Mouse (Mus musculus) kidney, embryonic 16.5 days (tissue): ENCODE results near the gene Vwa3a. TPM values are rescaled to one million over a fixed set of nuclear protein-coding genes. Genes with fewer than 3 reads are reported as not detected.

Experiments
- ATAC-seq: fragments of 200-750 bp; cut with Nextera tagmentation; 2 replicates; pipeline ENCODE4 v1.8.0; 2017; ENCODE audit warnings: moderate TSS enrichment; ENCODE audit not compliant: low FRiP score, low TSS enrichment
- H3K27ac ChIP-seq: fragments of 300-500 bp; sonication (generic); 2 replicates; pipeline ENCODE4 v1.5.1; 2014; ENCODE audit warnings: low read length
- H3K27me3 ChIP-seq: fragments of 300-500 bp; sonication (generic); 2 replicates; pipeline ENCODE4 v1.6.1; 2014; ENCODE audit warnings: low read length, control low read depth, mixed read lengths; ENCODE audit not compliant: insufficient read depth
- H3K36me3 ChIP-seq: fragments of 300-500 bp; sonication (generic); 2 replicates; pipeline ENCODE4 v1.6.1; 2014; ENCODE audit warnings: low read length, control low read depth, mixed read lengths; ENCODE audit not compliant: insufficient read depth
- H3K4me1 ChIP-seq: fragments of 300-500 bp; sonication (generic); 2 replicates; pipeline ENCODE4 v1.6.1; 2014; ENCODE audit warnings: low read length, control low read depth, mixed read lengths; ENCODE audit not compliant: insufficient read depth
- H3K4me2 ChIP-seq: fragments of 300-500 bp; sonication (generic); replicated peaks from 2 replicates; pipeline ENCODE4 v1.6.1; 2014; ENCODE audit warnings: low read depth, low read length
- H3K4me3 ChIP-seq: fragments of 300-500 bp; sonication (generic); 2 replicates; pipeline ENCODE4 v1.5.1; 2014; ENCODE audit warnings: mild to moderate bottlenecking, low read length
- H3K9ac ChIP-seq: fragments of 300-500 bp; sonication (generic); replicated peaks from 2 replicates; pipeline ENCODE4 v1.6.1; 2014; ENCODE audit warnings: low read length
- H3K9me3 ChIP-seq: fragments of 300-500 bp; sonication (generic); 2 replicates; pipeline ENCODE4 v1.6.1; 2016; ENCODE audit warnings: low read length, control low read depth
- WGBS: fragments of 180-500 bp; shearing (Covaris S2); extraction: QIAGEN DNeasy Blood & Tissue Kit; methylation state at CpG from one replicate; pipeline ENCODE4 v1.1.7; 2014; 5-methylcytosine and 5-hydroxymethylcytosine counted together
- polyA plus RNA-seq: library from polyadenylated mRNA; unstranded; fragments of >200 nt; fragmentation: Nextera tagmentation; extraction: Ambion mirVana; gene quantifications from 2 replicates; pipeline ENCODE4 v1.2.1, GENCODE M21; 2015

Gene Vwa3a
- polyA plus RNA-seq, 1 experiment from 2014 or later, result 0.11 TPM

DNA sequence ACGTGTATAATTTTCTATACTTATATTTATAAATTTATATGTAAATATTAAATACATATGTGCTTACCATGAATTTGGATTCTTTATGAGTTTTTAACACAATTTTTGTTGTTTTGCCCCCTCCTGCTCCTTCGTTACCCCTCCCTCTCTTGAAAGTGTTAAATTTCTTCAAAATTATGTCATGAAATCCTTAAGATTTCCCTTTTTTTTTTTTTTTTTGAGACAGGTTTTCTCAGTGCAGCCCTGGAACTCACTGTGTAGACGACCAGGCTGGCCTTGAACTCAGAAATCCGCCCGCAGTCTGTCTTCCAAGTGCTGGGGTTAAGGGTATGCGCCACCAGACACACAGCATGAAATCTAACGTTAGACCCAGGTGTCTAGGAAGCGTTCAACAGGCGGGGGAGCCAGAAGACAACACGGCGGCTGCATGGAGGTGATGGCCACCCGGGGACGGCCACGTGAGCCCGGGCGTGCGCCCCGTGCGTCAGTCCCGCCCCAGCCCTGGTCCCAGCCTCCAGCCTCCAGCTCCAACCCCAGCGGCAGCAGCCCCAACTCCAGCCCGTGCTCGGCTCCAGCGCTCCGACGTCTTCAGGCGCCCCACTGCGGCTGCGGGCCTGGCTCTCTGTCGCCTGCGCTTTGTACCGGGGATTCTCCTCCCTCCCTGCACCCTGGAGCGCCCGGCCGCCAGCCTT lies 103.4 kb downstream of the Vwa3a start, which contains the start of gene Eef2k:
Gene Eef2k, plus strand, starts transcription at position 487 of the 692 bp plus-strand sequence.
- ATAC-seq, result peak; percentile 95
- Histone ChIP-seq H3K9ac (peak within 1 kb of the TSS; percentile 96), H3K4me1 (peaks cover 12% of the 10 kb centered on the region; the same call in 1 of the 2 replicates), H3K27me3 (no peaks in the 10 kb centered on the region), H3K36me3 (no peaks in the 10 kb centered on the region), H3K4me3 (peak within 1 kb of the TSS; percentile 77), H3K4me2 (peak within 1 kb of the TSS; percentile 88), H3K9me3 (no peaks in the 10 kb centered on the region), H3K27ac (peak within 1 kb of the TSS; percentile 92)
- WGBS, result 3% methylated on average over 35 of the region's 35 CpGs

DNA sequence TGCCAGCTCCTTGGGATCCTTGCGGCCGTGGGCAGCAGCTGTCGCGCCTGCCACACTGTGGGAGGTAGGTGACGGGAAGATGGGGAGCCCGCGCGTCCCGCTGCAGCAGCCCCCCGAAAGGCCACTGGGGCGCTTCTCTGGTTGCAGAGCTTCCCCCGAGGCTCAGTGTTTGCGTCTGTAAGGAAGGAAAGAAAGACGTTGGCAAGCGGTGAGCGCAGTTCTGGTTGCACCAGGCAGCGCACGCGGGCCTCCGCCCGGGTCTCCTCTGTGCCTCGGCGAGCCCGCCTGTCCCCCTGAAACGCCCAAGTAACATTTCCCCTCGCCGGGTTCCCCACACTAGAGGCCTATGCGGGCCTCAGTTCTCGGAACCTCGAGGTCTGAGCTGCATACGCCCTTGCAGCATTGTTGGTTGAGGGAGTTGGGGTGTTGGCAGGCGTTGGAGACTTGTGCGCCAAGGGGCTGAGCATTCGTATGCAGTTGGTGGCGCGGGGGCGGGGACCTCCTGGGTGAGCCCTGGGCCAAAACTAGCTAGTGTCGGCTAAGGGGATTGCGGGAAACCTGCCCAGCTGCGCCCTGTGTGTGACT lies 104.0 kb downstream of the Vwa3a start:
- Histone ChIP-seq H3K9me3 (no peaks in the 10 kb centered on the region), H3K9ac (peak overlapping the region; percentile 96), H3K4me1 (peaks cover 12% of the 10 kb centered on the region; the same call in 1 of the 2 replicates), H3K27me3 (no peaks in the 10 kb centered on the region), H3K27ac (peak overlapping the region; percentile 92), H3K4me3 (peak overlapping the region; percentile 77), H3K4me2 (peak overlapping the region; percentile 88), H3K36me3 (no peaks in the 10 kb centered on the region)
- WGBS, result under 1% methylated on average over 40 of the region's 40 CpGs
- ATAC-seq, result peak; percentile 76

DNA sequence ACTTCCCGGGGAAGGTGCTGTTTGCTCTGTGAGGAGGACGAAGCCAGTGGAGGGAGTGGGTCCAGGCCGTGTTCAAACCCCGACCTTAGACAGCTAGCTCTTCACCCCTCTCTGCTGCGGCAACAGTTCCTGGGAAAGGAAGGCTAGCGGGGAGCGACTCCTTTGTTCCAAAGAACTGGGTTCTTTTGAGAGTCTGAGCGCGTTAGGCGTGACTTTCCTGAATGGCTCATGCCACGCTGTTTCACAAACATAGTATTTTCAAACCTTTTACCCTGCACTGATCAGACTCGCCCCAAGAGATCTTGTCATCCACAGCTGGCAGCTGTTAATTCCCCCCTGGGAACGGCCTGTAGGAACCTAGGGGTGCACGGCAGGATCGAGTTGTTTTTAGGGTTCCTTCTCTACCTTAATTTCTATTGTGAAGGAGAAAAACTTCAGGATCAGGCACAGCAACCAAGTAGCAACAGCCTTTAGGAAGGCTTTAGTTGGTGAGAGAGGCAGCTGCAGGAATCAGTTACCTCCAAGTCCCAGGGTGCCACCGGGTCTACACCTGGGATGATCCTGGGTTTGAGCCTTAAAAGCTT lies 104.8 kb downstream of the Vwa3a start:
- no peaks in the 10 kb centered on the region for H3K9me3 ChIP-seq
- 3% methylated on average over 16 of the region's 16 CpGs for WGBS
- peak overlapping the region; percentile 92 for H3K27ac ChIP-seq
- peak overlapping the region; percentile 77 for H3K4me3 ChIP-seq
- H3K4me2 ChIP-seq, result peak overlapping the region; percentile 88
- peaks cover 12% of the 10 kb centered on the region; the same call in 1 of the 2 replicates for H3K4me1 ChIP-seq
- no peaks in the 10 kb centered on the region for H3K36me3 ChIP-seq
- H3K9ac ChIP-seq, result peak overlapping the region; percentile 96
- H3K27me3 ChIP-seq, result no peaks in the 10 kb centered on the region
- ATAC-seq, result peak; percentile 3; the same call in 1 of the 2 replicates

DNA sequence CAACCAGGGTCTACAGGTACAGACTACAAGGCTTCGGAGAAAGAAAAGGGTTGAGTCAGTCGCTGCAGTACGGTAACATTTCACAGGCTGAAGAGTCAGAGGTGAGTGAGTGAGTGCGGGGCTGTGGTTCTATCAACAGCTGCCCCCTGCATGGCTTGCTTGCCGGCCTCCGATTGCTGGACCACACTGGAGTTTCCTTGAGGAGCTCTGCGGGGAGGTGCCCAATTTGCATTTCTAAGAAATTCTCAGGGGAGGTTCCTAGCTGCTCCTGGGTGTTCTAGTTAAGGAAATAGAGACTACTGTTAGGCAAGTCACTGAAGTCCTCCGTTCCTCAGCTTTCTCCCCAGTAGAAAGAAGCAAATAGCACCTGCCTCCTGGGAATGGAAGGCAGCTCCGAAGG lies 105.6 kb downstream of the Vwa3a start:
- Histone ChIP-seq H3K4me3 (peak overlapping the region; percentile 77), H3K27me3 (no peaks in the 10 kb centered on the region), H3K9me3 (no peaks in the 10 kb centered on the region), H3K4me1 (peaks cover 12% of the 10 kb centered on the region; the same call in 1 of the 2 replicates), H3K4me2 (peak overlapping the region; percentile 88), H3K36me3 (no peaks in the 10 kb centered on the region), H3K9ac (peak overlapping the region; percentile 96; the same call in 1 of the 2 replicates), H3K27ac (no peak overlapping the region)
- no peak for ATAC-seq
- 30% methylated on average over 9 of the region's 9 CpGs for WGBS

DNA sequence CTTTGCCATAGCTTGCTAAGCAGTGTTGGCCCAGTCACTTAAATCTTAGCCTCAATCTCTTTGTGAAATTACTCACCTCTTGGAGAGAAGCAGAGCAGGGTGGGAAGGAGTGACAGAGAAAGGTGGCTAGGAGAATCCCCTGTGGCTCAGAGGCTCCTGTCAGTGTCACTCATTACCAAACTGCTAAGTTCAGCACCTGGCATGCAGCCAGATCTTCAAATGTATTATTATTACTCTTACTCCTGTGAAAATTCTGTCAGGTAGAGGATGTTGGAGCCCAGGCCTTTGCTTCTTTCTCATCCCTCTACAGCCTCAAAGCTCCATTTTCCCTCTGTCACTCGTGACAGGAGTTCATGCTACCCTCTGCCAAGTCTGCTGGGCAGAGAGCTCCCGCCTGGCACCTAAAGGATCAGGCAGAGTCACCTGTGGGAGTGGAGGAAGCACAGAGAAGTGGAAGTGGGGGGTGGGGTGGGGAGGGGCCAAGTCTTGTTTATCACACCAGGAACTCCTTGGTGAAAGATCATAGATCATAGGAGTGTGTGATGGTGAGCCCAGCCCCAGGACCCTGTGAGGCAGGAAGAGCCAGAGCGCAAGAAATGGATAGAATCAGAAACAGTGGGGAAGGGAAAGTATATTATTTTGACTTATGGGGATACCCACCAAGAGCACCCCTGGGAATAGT lies 109.9 kb downstream of the Vwa3a start:
- no peak overlapping the region for H3K4me2 ChIP-seq
- 85% methylated on average over 3 of the region's 3 CpGs for WGBS
- no peak overlapping the region for H3K9ac ChIP-seq
- no peaks in the 10 kb centered on the region for H3K36me3 ChIP-seq
- no peaks in the 10 kb centered on the region for H3K27me3 ChIP-seq
- H3K4me1 ChIP-seq, result peaks cover 12% of the 10 kb centered on the region; the same call in 1 of the 2 replicates
- H3K4me3 ChIP-seq, result no peak overlapping the region
- H3K9me3 ChIP-seq, result no peaks in the 10 kb centered on the region
- ATAC-seq, result no peak
- no peak overlapping the region for H3K27ac ChIP-seq

DNA sequence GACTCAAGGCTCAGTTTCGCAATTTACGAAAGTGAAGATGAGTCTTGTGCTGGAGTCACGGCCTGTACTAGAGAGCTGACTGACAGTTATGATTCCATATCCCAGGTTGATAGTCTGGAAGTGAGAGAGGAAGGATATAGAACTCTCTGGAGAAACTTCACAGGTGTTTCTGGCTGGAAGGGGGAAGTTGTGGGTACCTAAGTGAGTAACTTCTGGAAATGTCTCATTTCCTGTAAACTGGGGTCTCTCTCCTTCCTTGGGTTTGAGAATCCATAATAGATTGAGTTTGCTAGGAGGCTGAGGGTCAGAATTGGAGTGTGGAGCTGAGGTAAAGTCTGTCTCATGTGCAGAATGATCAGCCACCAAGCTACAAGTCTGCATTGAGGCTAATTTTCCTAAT lies 111.0 kb downstream of the Vwa3a start:
- WGBS, result 85% methylated on average over 3 of the region's 3 CpGs
- 0 out of 2 replicates have a peak, but pooled peaks cover 2% of the 10 kb centered on the region for H3K4me1 ChIP-seq
- no peak overlapping the region for H3K4me3 ChIP-seq
- ATAC-seq, result no peak
- no peaks in the 10 kb centered on the region for H3K36me3 ChIP-seq
- no peaks in the 10 kb centered on the region for H3K9me3 ChIP-seq
- no peak overlapping the region for H3K9ac ChIP-seq
- no peak overlapping the region for H3K27ac ChIP-seq
- no peaks in the 10 kb centered on the region for H3K27me3 ChIP-seq
- no peak overlapping the region for H3K4me2 ChIP-seq

Other genes with a start within 250 kb of the Vwa3a start
- 261 and 273 TPM in 2 replicates for gene Uqcrc2, start 104.1 kb upstream of the Vwa3a start, polyA plus RNA-seq
- gene Pdzd9, start 69.0 kb upstream of the Vwa3a start, polyA plus RNA-seq, result 0.49 and 0.51 TPM in 2 replicates
- 8.2 and 10.1 TPM in 2 replicates for gene Mosmo, start 61.7 kb upstream of the Vwa3a start, polyA plus RNA-seq
- gene Gm5737, start 73.0 kb downstream of the Vwa3a start, polyA plus RNA-seq, result not detected in 2 replicates
- 27.9 and 31.1 TPM in 2 replicates for gene Eef2k, start 103.5 kb downstream of the Vwa3a start, polyA plus RNA-seq
- 45.6 and 46.4 TPM in 2 replicates for gene Polr3e, start 178.4 kb downstream of the Vwa3a start, polyA plus RNA-seq
- 10.4 and 11.1 TPM in 2 replicates for gene Cdr2, start 243.0 kb downstream of the Vwa3a start, polyA plus RNA-seq
- 0.24 TPM in 1 of 2 replicates, not detected in the other for gene Mfsd13b, start 243.2 kb downstream of the Vwa3a start, polyA plus RNA-seq